Mouse (Mus musculus): ENCODE measurements around the gene Zfp994.
"Not testable (repeated sequence)": the region's sequence is repeated elsewhere in the genome, so short reads cannot be mapped to it uniquely, and the experiment has no call there.

Zfp994 gene

GRCm38 (mm10) chr17:22225422-22226012 lies at the start of gene Zfp994:
TSS of gene Zfp994 (minus strand) at chr17:22225616.
- DNase-seq (ENCODE audit: low read depth): peak; percentile 96

- DNase-seq (ENCODE audit: low read depth): not testable (repeated sequence)
These were observed 5.3 kb upstream of the Zfp994 start for GRCm38 (mm10) chr17:22230701-22231100.

GRCm38 (mm10) chr17:22225015-22225414 lies 401 bp downstream of the Zfp994 start:
- DNase-seq (ENCODE audit: low read depth): not testable (repeated sequence)

- peak; percentile 19 for DNase-seq (ENCODE audit: low read depth)
These were observed 59.6 kb downstream of the Zfp994 start, which contains the start of gene Zfp947 for GRCm38 (mm10) chr17:22165722-22166294. TSS of gene Zfp947 (minus strand) at chr17:22166190.

GRCm38 (mm10) chr17:22165304-22165703 lies 60.1 kb downstream of the Zfp994 start:
- DNase-seq (ENCODE audit: low read depth): not testable (repeated sequence)

- DNase-seq (ENCODE audit: low read depth): not testable (repeated sequence)
These were observed 71.5 kb downstream of the Zfp994 start for GRCm38 (mm10) chr17:22153951-22154350.

All from naive thymus-derived CD4-positive, alpha-beta T cell, adult 2 months (primary cell).